Mouse (Mus musculus) kidney, embryonic 15.5 days (tissue): ENCODE measurements around the gene Gm10226. TPM values are rescaled to one million over a fixed set of nuclear protein-coding genes. Genes with fewer than 3 reads are reported as not detected.
A peak's percentile ranks its signal among the peaks of the same experiment; 100 is the strongest.
"Not testable (repeated sequence)": the region's sequence is repeated elsewhere in the genome, so short reads cannot be mapped to it uniquely, and the experiment has no call there.

Experiments used
- ATAC-seq: fragments of 200-750 bp; cut with Nextera tagmentation; replicated peaks from 2 replicates; pipeline ENCODE4 v1.8.0; 2017; ENCODE audit warnings: moderate TSS enrichment; ENCODE audit not compliant: low FRiP score
- H3K27ac ChIP-seq: fragments of 300-500 bp; sonication (generic); 2 replicates; pipeline ENCODE4 v1.5.1; 2015; ENCODE audit warnings: mild to moderate bottlenecking, inconsistent platforms
- H3K27me3 ChIP-seq: fragments of 300-500 bp; sonication (generic); 2 replicates; pipeline ENCODE4 v1.6.1; 2015; ENCODE audit warnings: inconsistent platforms
- H3K36me3 ChIP-seq: fragments of 300-500 bp; sonication (generic); 2 replicates; pipeline ENCODE4 v1.6.1; 2015; ENCODE audit warnings: inconsistent platforms
- H3K4me1 ChIP-seq: fragments of 300-500 bp; sonication (generic); 2 replicates; pipeline ENCODE4 v1.6.1; 2015; ENCODE audit warnings: inconsistent platforms
- H3K4me2 ChIP-seq: fragments of 300-500 bp; sonication (generic); 2 replicates; pipeline ENCODE4 v1.6.1; 2015; ENCODE audit warnings: moderate library complexity, mild to moderate bottlenecking, inconsistent platforms
- H3K4me3 ChIP-seq: fragments of 300-500 bp; sonication (generic); replicated peaks from 2 replicates; pipeline ENCODE4 v1.5.1; 2015; ENCODE audit warnings: mild to moderate bottlenecking, inconsistent platforms
- H3K9ac ChIP-seq: fragments of 300-500 bp; sonication (generic); 2 replicates; pipeline ENCODE4 v1.6.1; 2015; ENCODE audit warnings: mild to moderate bottlenecking, inconsistent platforms
- H3K9me3 ChIP-seq: fragments of 300-500 bp; sonication (generic); replicated peaks from 2 replicates; pipeline ENCODE4 v1.6.1; 2016; ENCODE audit warnings: inconsistent platforms
- WGBS: fragments of 180-500 bp; shearing (Covaris S2); methylation state at CpG from one replicate; pipeline ENCODE4 v1.1.7; 2015; ENCODE audit warnings: mixed read lengths; 5-methylcytosine and 5-hydroxymethylcytosine counted together
- polyA plus RNA-seq: library from polyadenylated mRNA; unstranded; fragments of >200 nt; fragmentation: Nextera tagmentation; extraction: Ambion mirVana; gene quantifications from 2 replicates; pipeline ENCODE4 v1.2.1, GENCODE M21; 2015

Gm10226 gene
- polyA plus RNA-seq: 2.7 and 5.4 TPM in 2 replicates

- no peaks in the 10 kb centered on the region for H3K4me1 ChIP-seq
- H3K9me3 ChIP-seq: no peaks in the 10 kb centered on the region
- H3K27me3 ChIP-seq: no peaks in the 10 kb centered on the region
- H3K4me3 ChIP-seq: no peak within 1 kb of the TSS
- no peak within 1 kb of the TSS for H3K27ac ChIP-seq
- H3K4me2 ChIP-seq: no peak within 1 kb of the TSS
- WGBS: 95% methylated on average over 3 of the region's 3 CpGs
- no peak for ATAC-seq
- H3K36me3 ChIP-seq: peaks cover 20% of the 10 kb centered on the region
- no peak within 1 kb of the TSS for H3K9ac ChIP-seq
Observed at GRCm38 (mm10) chr17:21691560-21691959, at the start of gene Gm10226. Gm10226 (plus strand) TSS chr17:21691860.

- H3K4me2 ChIP-seq: no peak overlapping the region
- no peak overlapping the region for H3K4me3 ChIP-seq
- no peak overlapping the region for H3K27ac ChIP-seq
- WGBS: 23% methylated on average over 3 of the region's 3 CpGs
- H3K9me3 ChIP-seq: no peaks in the 10 kb centered on the region
- H3K9ac ChIP-seq: no peak overlapping the region
- no peak for ATAC-seq
- H3K36me3 ChIP-seq: no peaks in the 10 kb centered on the region
- peaks cover 5% of the 10 kb centered on the region; the same call in 1 of the 2 replicates for H3K4me1 ChIP-seq
- H3K27me3 ChIP-seq: no peaks in the 10 kb centered on the region
Observed at GRCm38 (mm10) chr17:21648791-21649190, 42.9 kb upstream of the Gm10226 start.

DNA sequence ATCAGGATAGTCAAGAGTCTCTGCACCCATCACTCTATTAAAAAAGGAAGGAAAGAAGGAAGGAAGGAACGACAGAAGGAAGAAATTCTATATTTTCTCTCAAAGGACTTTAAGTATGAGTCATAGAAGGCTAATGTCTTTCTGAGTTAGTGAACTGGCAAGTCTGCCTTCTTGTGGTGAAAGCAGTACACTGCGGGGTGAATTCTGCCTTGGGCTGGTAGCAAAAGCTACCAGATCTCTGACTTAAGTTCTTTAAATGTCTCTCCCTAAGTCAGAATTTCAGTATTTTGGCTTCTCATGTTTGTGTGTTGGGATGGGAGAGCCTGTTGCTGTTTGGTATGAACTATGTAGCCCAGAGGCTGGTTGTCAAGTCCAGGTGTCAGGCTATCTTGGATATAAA, 41.7 kb upstream of the Gm10226 start:
- H3K27ac ChIP-seq: peak overlapping the region; percentile 86
- H3K27me3 ChIP-seq: no peaks in the 10 kb centered on the region

GRCm38 (mm10) chr17:21650364-21650907, 41.2 kb upstream of the Gm10226 start, which contains the start of gene Zfp983:
Zfp983 (plus strand) TSS chr17:21650624.
- Histone ChIP-seq H3K27ac (peak within 1 kb of the TSS; percentile 86), H3K4me2 (peak within 1 kb of the TSS; percentile 56), H3K9ac (peak within 1 kb of the TSS; percentile 35; the same call in 1 of the 2 replicates), H3K4me3 (peak within 1 kb of the TSS; percentile 53)
- H3K9me3 ChIP-seq, H3K4me1 ChIP-seq, H3K36me3 ChIP-seq, H3K27me3 ChIP-seq: not testable (repeated sequence)
- under 1% methylated on average over 17 of the region's 17 CpGs for WGBS
- peak; percentile 100 for ATAC-seq

More for the DNA sequence above, 41.7 kb upstream of the Gm10226 start:
- peak; percentile 57 for ATAC-seq
- Histone ChIP-seq H3K4me3 (peak overlapping the region; percentile 53), H3K9me3 (no peaks in the 10 kb centered on the region), H3K4me1 (peaks cover 5% of the 10 kb centered on the region; the same call in 1 of the 2 replicates), H3K4me2 (peak overlapping the region; percentile 56), H3K9ac (no peak overlapping the region), H3K36me3 (no peaks in the 10 kb centered on the region)
- WGBS: 18% methylated on average over 2 of the region's 2 CpGs

DNA sequence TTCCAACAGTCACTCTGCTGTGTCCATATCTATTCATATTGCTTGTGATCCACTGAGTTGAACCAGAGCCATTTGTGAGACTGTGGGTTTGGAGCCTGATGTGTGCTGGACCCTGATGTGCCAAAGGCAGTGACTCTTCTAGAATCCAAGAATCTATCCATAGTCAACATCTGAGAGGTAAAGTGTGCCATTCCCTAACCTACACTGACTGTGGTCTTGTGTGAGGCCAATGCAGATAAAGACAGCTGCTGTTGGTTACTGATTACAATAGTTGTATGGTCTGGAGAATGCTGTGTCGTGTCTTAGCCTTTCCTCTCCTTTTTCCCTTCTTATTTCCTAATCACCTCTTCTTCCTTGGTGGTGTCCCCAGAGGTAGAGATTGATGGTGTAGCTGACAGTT, 12.8 kb upstream of the Gm10226 start:
- H3K4me2 ChIP-seq, H3K27ac ChIP-seq, H3K9ac ChIP-seq, H3K4me3 ChIP-seq, H3K4me1 ChIP-seq, H3K27me3 ChIP-seq, H3K9me3 ChIP-seq, ATAC-seq, H3K36me3 ChIP-seq: not testable (repeated sequence)
- WGBS: 33% methylated on average over 1 of the region's 1 CpGs

GRCm38 (mm10) chr17:21679273-21680018, 12.2 kb upstream of the Gm10226 start:
- H3K27me3 ChIP-seq: no peaks in the 10 kb centered on the region
- no peaks in the 10 kb centered on the region for H3K36me3 ChIP-seq
- ATAC-seq: peak; percentile 100
- H3K27ac ChIP-seq: peak overlapping the region; percentile 79
- peak overlapping the region; percentile 62 for H3K4me2 ChIP-seq
- peak overlapping the region; percentile 53 for H3K4me3 ChIP-seq
- H3K9ac ChIP-seq: peak overlapping the region; percentile 38; the same call in 1 of the 2 replicates
- H3K4me1 ChIP-seq: 0 out of 2 replicates have a peak, but pooled peaks cover 4% of the 10 kb centered on the region
- 5% methylated on average over 9 of the region's 9 CpGs for WGBS
- H3K9me3 ChIP-seq: no peaks in the 10 kb centered on the region

DNA sequence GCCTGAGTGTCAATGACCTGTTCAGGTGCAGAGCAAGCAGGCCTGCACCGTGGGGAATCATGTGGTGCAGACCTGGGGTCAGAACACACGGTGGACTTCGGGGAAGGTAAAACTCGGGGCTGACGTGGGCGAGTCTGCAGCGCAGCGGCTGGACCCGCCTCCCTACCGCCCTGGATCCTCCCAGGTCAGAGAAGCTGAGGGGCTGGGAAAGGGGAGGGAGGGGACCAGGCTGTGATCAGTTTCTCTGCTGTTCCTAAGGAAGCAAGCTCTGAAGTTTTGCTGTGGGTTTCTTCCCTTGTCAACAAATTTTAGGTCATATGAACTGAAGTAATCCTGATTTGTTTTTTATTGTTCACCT, 11.7 kb upstream of the Gm10226 start:
- 2% methylated on average over 9 of the region's 10 CpGs for WGBS
- Histone ChIP-seq H3K9ac (peak overlapping the region; percentile 38; the same call in 1 of the 2 replicates), H3K4me2 (peak overlapping the region; percentile 62), H3K27ac (peak overlapping the region; percentile 79), H3K4me3 (peak overlapping the region; percentile 53)
- not testable (repeated sequence) for H3K4me1 ChIP-seq, H3K36me3 ChIP-seq, H3K27me3 ChIP-seq, H3K9me3 ChIP-seq
- ATAC-seq: peak; percentile 95

DNA sequence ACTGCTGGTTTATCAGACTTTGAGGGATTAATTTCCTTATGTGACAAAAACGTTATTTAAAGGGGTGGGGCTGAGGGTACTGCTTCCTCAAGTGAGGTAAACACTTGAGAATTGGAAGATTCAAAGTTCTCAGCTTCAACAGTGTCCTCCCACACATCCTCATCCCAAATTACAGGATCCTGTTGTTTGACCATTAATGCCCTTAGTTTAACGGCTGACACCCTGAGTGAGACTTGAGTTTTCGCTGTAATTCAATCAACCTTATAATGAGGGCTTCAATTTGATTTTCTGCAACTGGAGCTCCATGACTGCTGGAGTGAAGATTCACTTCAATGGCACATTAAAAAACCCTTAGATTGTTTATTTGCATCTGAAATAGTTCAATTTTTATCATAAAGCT, 1.7 kb downstream of the Gm10226 start:
- peak; percentile 67; the same call in 1 of the 2 replicates for ATAC-seq
- no peaks in the 10 kb centered on the region for H3K4me1 ChIP-seq
- H3K9me3 ChIP-seq: no peaks in the 10 kb centered on the region
- H3K27ac ChIP-seq: no peak overlapping the region
- H3K9ac ChIP-seq: no peak overlapping the region
- H3K4me2 ChIP-seq: no peak overlapping the region
- H3K27me3 ChIP-seq: no peaks in the 10 kb centered on the region
- peaks cover 20% of the 10 kb centered on the region for H3K36me3 ChIP-seq
- WGBS: 52% methylated on average over 3 of the region's 3 CpGs
- H3K4me3 ChIP-seq: no peak overlapping the region

DNA sequence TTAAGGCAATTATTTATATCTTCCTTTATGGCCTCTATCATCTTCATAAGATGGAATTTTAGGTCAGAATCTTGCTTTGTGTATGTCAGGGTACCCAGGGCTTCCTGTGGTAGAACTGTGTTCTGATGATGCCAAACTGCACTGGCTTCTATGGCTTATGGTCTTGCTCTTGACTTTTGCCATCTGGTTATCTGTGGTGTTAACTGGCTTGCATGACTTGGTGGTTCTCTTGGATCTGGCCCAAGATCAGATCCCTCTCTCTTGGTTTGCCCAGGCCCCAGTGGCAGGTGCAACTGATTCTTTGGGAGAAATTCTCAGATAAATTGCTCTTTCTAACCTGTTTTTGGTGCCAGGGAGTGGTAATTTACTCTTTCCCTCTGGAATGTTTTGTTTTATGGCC, 4.4 kb downstream of the Gm10226 start:
- Histone ChIP-seq H3K4me1 (no peaks in the 10 kb centered on the region), H3K9ac (no peak overlapping the region), H3K36me3 (peaks cover 6% of the 10 kb centered on the region), H3K9me3 (no peaks in the 10 kb centered on the region), H3K4me2 (no peak overlapping the region), H3K27ac (no peak overlapping the region), H3K4me3 (no peak overlapping the region), H3K27me3 (no peaks in the 10 kb centered on the region)
- ATAC-seq: no peak

- no peaks in the 10 kb centered on the region for H3K36me3 ChIP-seq
- no peak overlapping the region for H3K4me3 ChIP-seq
- no peaks in the 10 kb centered on the region for H3K27me3 ChIP-seq
- no peak overlapping the region for H3K27ac ChIP-seq
- no peaks in the 10 kb centered on the region for H3K9me3 ChIP-seq
- H3K4me2 ChIP-seq: no peak overlapping the region
- H3K4me1 ChIP-seq: peaks cover 4% of the 10 kb centered on the region; the same call in 1 of the 2 replicates
- ATAC-seq: no peak; the same call in 1 of the 2 replicates
- H3K9ac ChIP-seq: no peak overlapping the region
- 51% methylated on average over 5 of the region's 5 CpGs for WGBS
Observed at GRCm38 (mm10) chr17:21702281-21703240, 10.9 kb downstream of the Gm10226 start.

DNA sequence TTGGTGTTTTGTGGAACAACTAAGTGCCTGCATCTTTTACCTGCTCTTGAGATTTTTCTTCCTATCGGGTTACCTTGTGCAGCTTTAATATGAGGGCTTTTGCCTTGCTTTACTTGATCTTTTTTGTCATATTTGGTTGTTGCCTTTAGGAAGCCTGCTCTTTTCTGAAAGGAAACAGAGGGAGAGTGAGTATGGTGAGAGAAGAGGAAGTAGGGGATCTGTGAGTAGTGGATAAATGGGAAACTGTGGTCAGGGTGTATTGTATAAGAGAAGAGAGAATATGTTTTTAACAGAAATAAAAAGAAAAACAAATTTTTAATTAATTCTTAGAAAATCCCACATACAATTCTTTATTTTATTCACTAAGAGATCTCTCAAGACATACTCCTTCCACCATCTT, 11.8 kb downstream of the Gm10226 start:
- Histone ChIP-seq H3K27me3 (no peaks in the 10 kb centered on the region), H3K9me3 (no peaks in the 10 kb centered on the region), H3K4me1 (peaks cover 5% of the 10 kb centered on the region), H3K27ac (no peak overlapping the region), H3K36me3 (no peaks in the 10 kb centered on the region), H3K4me2 (no peak overlapping the region), H3K9ac (no peak overlapping the region), H3K4me3 (no peak overlapping the region)
- 88% methylated on average over 1 of the region's 1 CpGs for WGBS
- ATAC-seq: no peak
